Mouse (Mus musculus): ENCODE data around the gene Cd2. TPM values are rescaled to one million over a fixed set of nuclear protein-coding genes. Genes with fewer than 3 reads are reported as not detected.
A peak's percentile ranks its signal among the peaks of the same experiment; 100 is the strongest.

Cd2 gene
- total RNA-seq, 2 experiments from 2014 or later: 3.2 to 6.6 TPM

- ATAC-seq (ENCODE audit: poor library complexity, severe bottlenecking): no peak
Observed at GRCm38 (mm10) chr3:101294487-101295365, 7.0 kb upstream of the Cd2 start.

- peak; percentile 81 for ATAC-seq (ENCODE audit: poor library complexity, severe bottlenecking)
Observed at GRCm38 (mm10) chr3:101293571-101294135, 5.9 kb upstream of the Cd2 start.

GRCm38 (mm10) chr3:101292611-101293010, 4.9 kb upstream of the Cd2 start:
- no peak for ATAC-seq (ENCODE audit: poor library complexity, severe bottlenecking)

- ATAC-seq (ENCODE audit: poor library complexity, severe bottlenecking): no peak
Observed at GRCm38 (mm10) chr3:101290587-101291520, 3.1 kb upstream of the Cd2 start.

- ATAC-seq (ENCODE audit: poor library complexity, severe bottlenecking): no peak
Observed at GRCm38 (mm10) chr3:101290036-101290435, 2.3 kb upstream of the Cd2 start.

- no peak for ATAC-seq (ENCODE audit: poor library complexity, severe bottlenecking)
Observed at GRCm38 (mm10) chr3:101289406-101289805, 1.7 kb upstream of the Cd2 start.

- ATAC-seq (ENCODE audit: poor library complexity, severe bottlenecking): peak; percentile 20; the same call in 1 of the 2 replicates
Observed at GRCm38 (mm10) chr3:101286336-101287325, 1.1 kb downstream of the Cd2 start.

- no peak for ATAC-seq (ENCODE audit: poor library complexity, severe bottlenecking)
Observed at GRCm38 (mm10) chr3:101285851-101286250, 1.9 kb downstream of the Cd2 start.

GRCm38 (mm10) chr3:101285021-101285615, 2.6 kb downstream of the Cd2 start:
- no peak for ATAC-seq (ENCODE audit: poor library complexity, severe bottlenecking)

GRCm38 (mm10) chr3:101283869-101284706, 3.7 kb downstream of the Cd2 start:
- no peak for ATAC-seq (ENCODE audit: poor library complexity, severe bottlenecking)

- ATAC-seq (ENCODE audit: poor library complexity, severe bottlenecking): no peak
Observed at GRCm38 (mm10) chr3:101283441-101283840, 4.3 kb downstream of the Cd2 start.

- no peak for ATAC-seq (ENCODE audit: poor library complexity, severe bottlenecking)
Observed at GRCm38 (mm10) chr3:101282556-101283180, 5.1 kb downstream of the Cd2 start.

GRCm38 (mm10) chr3:101281841-101282240, 5.9 kb downstream of the Cd2 start:
- no peak for ATAC-seq (ENCODE audit: poor library complexity, severe bottlenecking)

GRCm38 (mm10) chr3:101280348-101281311, 7.1 kb downstream of the Cd2 start:
- 0 out of 2 replicates have a peak, but pooled peaks have one; percentile 13 for ATAC-seq (ENCODE audit: poor library complexity, severe bottlenecking)

GRCm38 (mm10) chr3:101279561-101279960, 8.2 kb downstream of the Cd2 start:
- no peak for ATAC-seq (ENCODE audit: poor library complexity, severe bottlenecking)

- no peak for ATAC-seq (ENCODE audit: poor library complexity, severe bottlenecking)
Observed at GRCm38 (mm10) chr3:101278396-101278795, 9.3 kb downstream of the Cd2 start.

GRCm38 (mm10) chr3:101277830-101278229, 9.9 kb downstream of the Cd2 start:
- ATAC-seq (ENCODE audit: poor library complexity, severe bottlenecking): peak; percentile 39
